Mouse (Mus musculus) embryonic fibroblast, embryonic 13.5 days (primary cell): Measurements from ENCODE around the gene Zdhhc24.

Experiments
- CTCF ChIP-seq: IDR thresholded peaks from 2 replicates; pipeline ENCODE4 v1.5.1; 2011; ENCODE audit warnings: mild to moderate bottlenecking, control low read depth, low read length, moderate library complexity, borderline replicate concordance; ENCODE audit not compliant: insufficient read depth
- POLR2A ChIP-seq: IDR thresholded peaks from 2 replicates; pipeline ENCODE4 v1.6.1; 2011; ENCODE audit warnings: low read depth, mild to moderate bottlenecking, control low read depth, low read length, moderate library complexity

GRCm38 (mm10) chr19:4842611-4843010 is 35.9 kb upstream of the Zdhhc24 start:
- TF ChIP-seq CTCF: no peak
- TF ChIP-seq POLR2A: no peak
